Mouse (Mus musculus) midbrain, embryonic 10.5 days (tissue): ENCODE measurements at regions not wholly inside any gene's neighbourhood (a gene's known extent, or its start where the extent isn't known, plus 50 kb on each side); places are given as distances from the start of the nearest gene placed in this dataset.

Source experiments
- DNase-seq: peaks from one replicate; pipeline ENCODE4 v3.0.0-alpha.2; 2017; ENCODE audit warnings: low spot score
- H3K27ac ChIP-seq: fragments of 300-500 bp; sonication (generic); replicated peaks from 2 replicates; pipeline ENCODE4 v1.5.1; 2016; ENCODE audit warnings: mild to moderate bottlenecking
- H3K27me3 ChIP-seq: fragments of 300-500 bp; sonication (generic); 2 replicates; pipeline ENCODE4 v1.6.1; 2016; ENCODE audit warnings: low read depth, mild to moderate bottlenecking; ENCODE audit not compliant: poor library complexity, severe bottlenecking
- H3K36me3 ChIP-seq: fragments of 300-500 bp; sonication (generic); 2 replicates; pipeline ENCODE4 v1.6.1; 2016; ENCODE audit warnings: mild to moderate bottlenecking, moderate library complexity
- H3K4me1 ChIP-seq: fragments of 300-500 bp; sonication (generic); 2 replicates; pipeline ENCODE4 v1.6.1; 2016
- H3K4me3 ChIP-seq: fragments of 300-500 bp; sonication (generic); 2 replicates; pipeline ENCODE4 v1.5.1; 2016; ENCODE audit warnings: mild to moderate bottlenecking, moderate library complexity
- H3K9me3 ChIP-seq: fragments of 300-500 bp; sonication (generic); replicated peaks from 2 replicates; pipeline ENCODE4 v1.6.1; 2016; ENCODE audit warnings: mild to moderate bottlenecking
- WGBS: fragments of 180-500 bp; shearing (Covaris S2); methylation state at CpG from one replicate; pipeline ENCODE4 v1.1.7; 2016; 5-methylcytosine and 5-hydroxymethylcytosine counted together

DNA sequence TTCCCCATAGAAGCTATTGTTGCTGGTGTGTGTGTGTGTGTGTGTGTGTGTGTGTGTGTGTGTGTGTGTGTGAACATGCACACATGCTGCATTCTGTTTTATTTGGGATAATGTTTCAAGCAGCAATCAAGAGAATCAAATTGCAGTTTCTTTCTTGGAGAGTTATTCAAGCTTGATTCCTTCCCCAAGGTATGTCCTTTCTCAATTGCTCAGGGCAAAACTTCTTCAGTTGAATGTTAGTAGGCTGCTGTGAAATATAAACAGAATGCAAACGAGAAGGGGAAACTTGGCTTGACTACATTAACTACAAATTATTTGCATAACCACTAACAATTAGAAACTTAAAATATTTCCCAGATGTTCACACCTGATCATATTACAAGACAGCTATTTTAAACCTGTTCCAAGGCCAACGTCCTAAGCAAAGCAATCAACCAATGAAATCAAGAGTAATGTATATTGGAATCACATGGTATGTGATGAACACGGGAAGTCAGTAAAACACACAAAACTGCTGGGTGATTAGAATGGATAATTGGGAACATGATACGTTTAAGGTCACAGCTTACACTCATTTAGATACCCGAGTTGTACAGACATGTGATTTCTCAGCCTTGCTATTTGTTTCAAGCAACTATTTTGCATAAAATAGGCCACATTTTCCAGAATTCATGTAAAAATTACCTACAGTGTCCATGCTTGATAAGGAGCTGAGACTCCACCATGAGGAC lies 116.2 kb downstream of the Cxcl12 start:
- Histone ChIP-seq H3K4me3 (no peak overlapping the region), H3K27me3 (no peaks in the 10 kb centered on the region), H3K27ac (no peak overlapping the region), H3K9me3 (no peaks in the 10 kb centered on the region), H3K4me1 (peaks cover 7% of the 10 kb centered on the region), H3K36me3 (no peaks in the 10 kb centered on the region)
- WGBS = 83% methylated on average over 5 of the region's 5 CpGs
- DNase-seq = no peak

DNA sequence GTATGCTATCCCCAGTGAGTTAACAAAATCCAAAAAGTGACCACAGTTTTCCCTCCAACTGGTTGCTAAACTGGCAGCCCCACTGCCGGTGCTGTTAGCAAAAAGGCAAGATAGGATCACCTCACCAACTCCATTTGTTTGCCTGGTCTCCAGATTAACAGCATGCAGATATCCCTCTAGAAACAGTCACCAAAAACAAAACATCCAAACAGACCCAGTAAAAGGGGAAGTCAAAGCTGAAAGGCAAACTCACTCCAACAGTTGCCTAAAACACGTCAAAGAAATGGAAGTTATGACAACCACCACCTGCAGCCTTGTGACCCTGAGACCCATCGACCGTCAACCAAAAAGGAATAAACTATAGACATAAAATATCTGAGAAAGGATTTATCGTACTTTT lies 119.1 kb downstream of the Cxcl12 start:
- no peak for DNase-seq
- Histone ChIP-seq H3K9me3 (no peaks in the 10 kb centered on the region), H3K36me3 (no peaks in the 10 kb centered on the region), H3K4me3 (no peak overlapping the region), H3K27ac (no peak overlapping the region), H3K4me1 (no peaks in the 10 kb centered on the region), H3K27me3 (no peaks in the 10 kb centered on the region)
- WGBS = 91% methylated on average over 5 of the region's 5 CpGs

DNA sequence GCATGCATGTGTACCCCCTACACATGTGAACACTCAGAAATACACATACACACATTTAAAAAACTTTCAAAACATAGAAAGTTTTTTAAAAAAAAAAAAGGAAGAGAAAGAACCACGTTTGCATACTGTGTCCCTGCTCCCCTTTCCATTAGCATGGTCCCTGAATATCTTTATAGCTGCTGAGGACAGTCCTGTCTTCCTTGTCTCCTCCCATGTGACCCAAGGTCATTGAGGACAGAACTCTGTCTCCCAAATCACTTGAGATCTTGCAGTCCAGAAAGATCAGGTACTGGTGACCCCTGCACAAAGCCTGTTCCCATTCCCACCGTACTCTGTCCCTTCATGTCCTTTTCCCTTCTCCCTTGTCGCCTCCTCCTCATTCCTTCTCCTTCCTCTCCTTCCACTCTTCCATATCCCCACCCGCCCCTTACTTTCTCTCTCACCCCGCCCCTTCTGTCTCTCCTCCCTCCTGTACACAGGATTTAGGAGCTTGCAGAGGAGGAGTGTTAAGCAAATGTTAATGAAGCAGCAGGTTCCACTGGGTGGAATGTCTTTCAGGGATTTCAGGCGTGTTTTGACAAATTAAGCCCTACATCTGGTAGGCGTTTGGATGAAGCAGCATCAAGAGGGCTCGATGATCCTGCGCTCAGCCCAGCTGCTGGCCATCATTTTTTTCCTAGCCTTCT lies 125.6 kb downstream of the Cxcl12 start:
- peaks cover 6% of the 10 kb centered on the region for H3K4me1 ChIP-seq
- no peaks in the 10 kb centered on the region for H3K9me3 ChIP-seq
- no peak for DNase-seq
- no peak overlapping the region for H3K27ac ChIP-seq
- H3K27me3 ChIP-seq = no peaks in the 10 kb centered on the region; the same call in 1 of the 2 replicates
- no peak overlapping the region for H3K4me3 ChIP-seq
- WGBS = 16% methylated on average over 9 of the region's 9 CpGs
- no peaks in the 10 kb centered on the region for H3K36me3 ChIP-seq

- Histone ChIP-seq H3K4me1 (peaks cover 6% of the 10 kb centered on the region), H3K27ac (no peak overlapping the region), H3K36me3 (no peaks in the 10 kb centered on the region), H3K9me3 (no peaks in the 10 kb centered on the region), H3K4me3 (no peak overlapping the region), H3K27me3 (no peaks in the 10 kb centered on the region; the same call in 1 of the 2 replicates)
- no peak for DNase-seq
- 95% methylated on average over 2 of the region's 2 CpGs for WGBS
Measured at GRCm38 (mm10) chr6:117297918-117298317, 129.6 kb downstream of the Cxcl12 start.

DNA sequence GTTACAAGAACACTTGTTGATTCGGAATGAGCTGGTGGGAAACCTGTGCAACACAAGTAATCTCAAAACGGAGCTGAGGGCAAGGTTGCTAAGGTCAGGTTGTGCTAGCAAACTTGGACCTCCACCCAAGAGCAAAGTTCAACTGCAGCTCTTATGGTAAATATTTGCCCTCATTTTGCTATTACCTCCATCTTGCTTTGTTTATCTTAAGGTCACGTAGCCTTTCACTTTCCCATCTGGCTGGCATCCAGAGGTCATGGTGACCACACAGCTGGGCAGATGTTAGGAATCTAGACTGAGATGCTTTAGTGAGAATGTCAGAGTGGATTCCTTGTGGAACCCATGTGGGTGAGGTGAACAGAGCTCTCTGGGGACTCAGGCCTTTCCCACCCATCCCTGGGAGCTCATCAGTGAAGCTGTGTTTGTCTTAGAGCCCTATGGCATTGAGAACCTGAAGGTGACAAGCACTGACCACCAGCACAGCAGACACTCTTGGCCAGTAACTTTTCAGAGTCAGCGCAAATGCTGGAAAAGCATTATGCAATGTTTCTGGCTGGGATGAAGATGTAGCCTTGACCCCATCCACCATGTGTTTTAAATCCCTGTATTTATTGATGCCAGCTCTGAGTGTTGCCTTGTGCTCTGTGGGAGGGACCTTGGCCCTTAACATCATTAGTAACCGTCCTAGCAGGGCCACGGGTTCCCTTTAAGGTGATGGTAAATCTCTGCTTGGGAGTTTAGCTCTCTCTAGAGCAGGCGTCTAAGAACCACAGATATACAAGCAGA lies 131.4 kb downstream of the Cxcl12 start:
- Histone ChIP-seq H3K27ac (no peak overlapping the region), H3K4me3 (no peak overlapping the region), H3K4me1 (no peaks in the 10 kb centered on the region), H3K36me3 (no peaks in the 10 kb centered on the region), H3K27me3 (no peaks in the 10 kb centered on the region; the same call in 1 of the 2 replicates), H3K9me3 (no peaks in the 10 kb centered on the region)
- WGBS = 77% methylated on average over 7 of the region's 7 CpGs
- no peak for DNase-seq

DNA sequence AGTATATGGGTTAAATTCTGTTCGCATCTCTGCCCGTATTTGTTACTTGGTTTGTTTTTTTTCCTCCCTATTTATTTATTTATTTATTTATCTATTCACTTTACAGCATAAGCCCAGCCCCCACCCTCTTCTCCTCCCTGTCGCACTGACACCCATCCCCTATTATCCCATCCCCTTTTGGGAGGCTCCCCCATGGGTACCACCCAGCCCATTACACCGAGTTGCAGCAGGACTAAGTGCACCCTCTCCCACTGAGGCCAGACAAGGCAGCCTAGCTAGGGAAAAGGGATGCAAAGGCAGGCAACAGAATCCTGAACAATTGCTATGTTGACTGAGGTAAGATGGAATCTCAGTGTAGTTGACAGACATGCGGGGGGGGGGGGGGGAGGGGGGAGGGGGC lies 135.0 kb downstream of the Cxcl12 start:
- no peak for DNase-seq
- Histone ChIP-seq H3K4me3 (no peak overlapping the region), H3K27ac (no peak overlapping the region), H3K9me3 (no peaks in the 10 kb centered on the region), H3K27me3 (no peaks in the 10 kb centered on the region), H3K36me3 (no peaks in the 10 kb centered on the region), H3K4me1 (peaks cover 5% of the 10 kb centered on the region; the same call in 1 of the 2 replicates)
- 58% methylated on average over 4 of the region's 5 CpGs for WGBS

DNA sequence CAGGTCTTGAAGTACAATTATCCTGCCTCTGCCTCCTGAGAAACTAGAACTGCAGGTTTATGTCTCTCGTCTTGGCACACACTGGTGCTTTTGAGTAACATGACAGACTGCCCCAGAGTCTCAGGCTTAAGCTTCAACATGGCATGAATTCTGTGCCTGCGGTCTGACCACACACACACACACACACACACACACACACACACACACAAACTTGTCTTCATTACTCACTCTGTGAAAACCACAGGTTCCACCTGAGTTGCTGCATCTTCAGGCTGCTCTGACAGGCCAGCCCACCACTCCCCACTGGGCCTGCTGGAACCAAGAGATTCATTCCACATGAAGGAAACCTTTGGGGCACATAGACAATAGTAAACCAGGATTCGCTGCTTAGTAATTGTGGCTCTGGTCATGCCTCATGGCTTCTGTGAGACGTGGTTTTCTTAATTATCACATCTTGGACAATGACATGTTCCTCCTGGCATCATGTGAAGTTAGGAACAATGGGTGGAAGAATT lies 137.5 kb downstream of the Cxcl12 start:
- no peak for DNase-seq
- Histone ChIP-seq H3K27me3 (no peaks in the 10 kb centered on the region), H3K4me1 (peaks cover 5% of the 10 kb centered on the region; the same call in 1 of the 2 replicates), H3K27ac (no peak overlapping the region), H3K9me3 (no peaks in the 10 kb centered on the region), H3K36me3 (no peaks in the 10 kb centered on the region), H3K4me3 (no peak overlapping the region)
- WGBS = 68% methylated on average over 4 of the region's 4 CpGs

DNA sequence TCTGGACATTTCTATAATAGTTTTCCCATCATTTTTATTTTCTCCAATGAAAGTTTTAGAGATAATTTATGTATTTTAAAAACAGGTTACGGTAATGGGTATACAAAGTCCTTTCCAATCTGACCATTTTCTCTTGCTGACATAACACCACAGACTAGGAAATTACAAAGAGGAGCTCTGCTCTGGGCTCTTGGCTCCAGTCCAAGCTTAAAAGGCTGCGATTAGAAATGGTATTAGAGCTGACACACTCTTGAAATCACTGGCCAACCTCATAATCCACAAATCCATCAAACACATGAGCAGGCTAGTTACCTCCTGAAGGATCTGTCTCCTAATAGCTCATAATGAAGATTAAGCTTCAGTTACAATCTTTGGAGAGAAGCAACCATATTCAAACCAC lies 140.3 kb downstream of the Cxcl12 start:
- 87% methylated on average over 2 of the region's 2 CpGs for WGBS
- Histone ChIP-seq H3K27me3 (no peaks in the 10 kb centered on the region), H3K4me3 (no peak overlapping the region), H3K27ac (no peak overlapping the region), H3K36me3 (no peaks in the 10 kb centered on the region), H3K4me1 (peaks cover 10% of the 10 kb centered on the region), H3K9me3 (no peaks in the 10 kb centered on the region)
- no peak for DNase-seq

DNA sequence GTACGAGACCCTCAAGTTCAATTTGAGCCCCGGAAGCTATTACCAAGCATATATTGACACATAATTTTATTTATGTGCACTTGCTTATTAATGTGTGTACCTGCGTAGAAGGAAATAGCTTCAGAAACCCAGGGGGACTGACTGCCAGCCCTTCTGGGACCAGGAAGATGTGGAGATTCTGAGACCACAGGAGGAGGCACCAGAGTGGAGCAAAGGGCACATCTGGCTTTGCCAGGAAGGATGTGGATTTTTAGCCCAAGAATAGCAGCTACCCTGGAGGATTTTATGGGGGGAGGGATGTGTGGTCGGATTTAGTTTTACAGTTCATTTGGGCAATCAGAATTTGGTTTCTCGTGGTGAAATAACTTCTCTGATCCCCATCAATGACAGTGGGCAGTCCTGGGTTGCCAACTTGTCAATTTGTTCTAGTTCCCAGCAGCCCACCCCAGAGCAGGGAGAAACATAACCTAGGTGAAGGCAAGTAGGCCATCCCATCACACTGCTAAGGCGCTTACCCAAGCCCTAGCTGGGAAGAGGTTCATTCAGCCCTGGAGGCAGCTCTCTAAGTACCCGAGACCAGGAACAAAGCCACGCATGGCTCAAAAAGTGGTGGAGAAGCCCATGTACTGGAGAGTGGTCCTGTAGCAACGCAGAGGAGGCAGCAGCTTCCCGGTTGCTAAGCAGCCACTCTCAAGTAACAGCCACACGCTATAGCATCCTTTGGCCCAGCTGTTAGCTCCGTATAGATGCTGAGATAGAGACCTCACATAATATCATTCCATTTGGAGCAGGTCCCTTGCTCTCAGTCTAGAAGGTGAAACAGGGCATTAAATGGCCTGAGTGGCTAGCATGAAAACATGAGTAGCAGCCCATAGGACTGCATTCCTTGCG lies 144.8 kb downstream of the Cxcl12 start:
- 68% methylated on average over 13 of the region's 13 CpGs for WGBS
- H3K4me1 ChIP-seq = peaks cover 10% of the 10 kb centered on the region
- no peaks in the 10 kb centered on the region for H3K27me3 ChIP-seq
- DNase-seq = no peak
- H3K9me3 ChIP-seq = no peaks in the 10 kb centered on the region
- H3K36me3 ChIP-seq = no peaks in the 10 kb centered on the region
- no peak overlapping the region for H3K27ac ChIP-seq
- no peak overlapping the region for H3K4me3 ChIP-seq

DNA sequence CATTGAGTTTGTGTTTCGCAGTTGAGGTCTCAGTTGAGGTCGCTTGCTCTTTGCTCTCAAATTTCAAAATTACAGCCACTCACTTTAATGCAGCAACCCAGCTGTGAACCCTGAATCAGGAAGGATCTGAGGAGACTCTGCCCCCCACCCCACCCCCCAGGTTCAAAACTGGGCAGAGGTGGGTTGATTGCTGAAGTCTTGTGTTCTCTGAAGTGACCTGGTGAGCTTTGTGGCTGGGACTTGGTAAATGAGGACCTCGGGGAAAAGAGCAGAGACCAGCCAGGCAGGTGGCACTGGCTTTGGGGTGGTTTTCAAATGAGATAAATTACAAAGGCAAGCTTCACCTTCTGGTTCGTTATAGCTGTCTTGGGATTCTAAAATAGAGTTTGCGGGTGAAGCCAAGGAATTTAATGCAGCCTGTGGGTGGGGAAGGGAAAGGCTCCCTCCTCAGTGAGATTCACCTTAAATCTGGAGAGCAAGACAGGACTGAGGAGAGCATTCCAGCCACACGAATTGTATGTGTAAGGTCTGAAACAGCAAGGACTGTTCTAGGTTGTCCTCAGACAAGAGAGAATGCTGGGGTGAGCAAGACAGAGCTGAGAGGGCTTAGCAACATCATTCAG lies 145.7 kb downstream of the Cxcl12 start:
- H3K27me3 ChIP-seq = no peaks in the 10 kb centered on the region
- peaks cover 10% of the 10 kb centered on the region for H3K4me1 ChIP-seq
- H3K9me3 ChIP-seq = no peaks in the 10 kb centered on the region
- no peak overlapping the region for H3K27ac ChIP-seq
- DNase-seq = no peak
- no peaks in the 10 kb centered on the region for H3K36me3 ChIP-seq
- H3K4me3 ChIP-seq = no peak overlapping the region
- WGBS = 49% methylated on average over 6 of the region's 6 CpGs

DNA sequence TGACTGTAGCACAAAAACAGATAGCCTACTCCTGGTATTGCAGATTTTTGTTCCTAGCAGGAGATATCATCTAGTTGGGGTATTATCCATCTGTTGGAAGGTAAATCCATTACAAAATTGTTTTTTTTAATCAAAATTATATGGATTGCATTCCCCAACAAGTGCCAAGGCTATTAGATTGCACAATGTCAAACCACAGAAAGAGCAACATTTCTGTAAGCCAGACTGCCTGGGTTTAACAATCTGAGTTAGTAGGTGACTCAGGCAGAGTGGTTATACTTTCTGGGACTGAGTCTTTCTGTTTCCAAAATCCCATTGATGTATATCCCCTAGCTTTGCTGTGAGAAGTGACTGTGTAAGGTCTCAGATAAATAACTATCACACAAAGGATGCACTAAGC lies 155.0 kb downstream of the Cxcl12 start:
- H3K36me3 ChIP-seq = no peaks in the 10 kb centered on the region
- H3K27me3 ChIP-seq = peaks cover 29% of the 10 kb centered on the region
- no peak for DNase-seq

GRCm38 (mm10) chr6:117323850-117324249 lies 155.5 kb downstream of the Cxcl12 start:
- Histone ChIP-seq H3K27ac (no peak overlapping the region), H3K9me3 (no peaks in the 10 kb centered on the region), H3K27me3 (peaks cover 33% of the 10 kb centered on the region), H3K4me1 (peaks cover 29% of the 10 kb centered on the region), H3K36me3 (no peaks in the 10 kb centered on the region), H3K4me3 (no peak overlapping the region)
- 72% methylated on average over 3 of the region's 3 CpGs for WGBS
- no peak for DNase-seq

More for the DNA sequence above, 155.0 kb downstream of the Cxcl12 start:
- Histone ChIP-seq H3K4me3 (no peak overlapping the region), H3K9me3 (no peaks in the 10 kb centered on the region), H3K27ac (no peak overlapping the region), H3K4me1 (peaks cover 29% of the 10 kb centered on the region)
